Mouse (Mus musculus) myocyte (in vitro differentiated cells): ENCODE data around the gene Sycp2l. TPM values are rescaled to one million over a fixed set of nuclear protein-coding genes. Genes with fewer than 3 reads are reported as not detected.

Source experiments
- H3K27me3 ChIP-seq: one replicate; pipeline ENCODE4 v1.6.1; 2011; ENCODE audit not compliant: control insufficient read depth, insufficient read depth, insufficient read length
- H3K36me3 ChIP-seq: one replicate; pipeline ENCODE4 v1.6.1; 2011; ENCODE audit not compliant: control insufficient read depth, insufficient read depth
- H3K4me2 ChIP-seq: one replicate; pipeline ENCODE4 v1.6.1; 2011; ENCODE audit warnings: low read depth, control low read depth
- H3K4me3 ChIP-seq: one replicate; pipeline ENCODE4 v1.5.1; 2011; ENCODE audit warnings: mild to moderate bottlenecking, control low read depth, moderate library complexity
- H3K79me2 ChIP-seq: one replicate; pipeline ENCODE4 v1.6.1; 2011; ENCODE audit not compliant: control insufficient read depth, insufficient read depth
- H3ac ChIP-seq: one replicate; pipeline ENCODE4 v1.6.1; 2011; ENCODE audit not compliant: control insufficient read depth, insufficient read length
- CEBPB ChIP-seq: IDR thresholded peaks from 2 replicates; pipeline ENCODE4 v1.6.1; 2011; ENCODE audit warnings: mild to moderate bottlenecking, moderate library complexity; ENCODE audit not compliant: poor library complexity, insufficient read depth, severe bottlenecking
- E2F4 ChIP-seq: IDR thresholded peaks from one replicate; pipeline ENCODE4 v1.6.1; 2011; ENCODE audit warnings: mild to moderate bottlenecking, control low read depth, moderate library complexity; ENCODE audit not compliant: insufficient read depth
- MAX ChIP-seq: IDR thresholded peaks from one replicate; pipeline ENCODE4 v1.6.1; 2011; ENCODE audit warnings: low read depth, mild to moderate bottlenecking, control low read depth
- MYOD1 ChIP-seq, 3 experiments: IDR thresholded peaks; one replicate each; pipeline ENCODE4 v1.6.1; 2011; ENCODE audit warnings: control low read depth in 2 of 3, low read depth in 2 of 3, mild to moderate bottlenecking in 2 of 3, moderate library complexity in 1 of 3; ENCODE audit not compliant: insufficient read length in 2 of 3, control insufficient read depth in 1 of 3
- MYOG ChIP-seq, 3 experiments: IDR thresholded peaks; one replicate each; pipeline ENCODE4 v1.6.1; 2011; ENCODE audit warnings: control low read depth in 2 of 3, low read depth in 2 of 3, mild to moderate bottlenecking in 2 of 3; ENCODE audit not compliant: insufficient read length in 2 of 3, control insufficient read depth in 1 of 3, insufficient read depth in 1 of 3
- POLR2A ChIP-seq: IDR thresholded peaks from one replicate; pipeline ENCODE4 v1.6.1; 2011; ENCODE audit warnings: low read depth, mild to moderate bottlenecking, control low read depth, moderate library complexity; ENCODE audit not compliant: insufficient read length
- POLR2AphosphoS2 ChIP-seq: IDR thresholded peaks from one replicate; pipeline ENCODE4 v1.6.1; 2011; ENCODE audit warnings: low read depth, control low read depth; ENCODE audit not compliant: insufficient read length
- REST ChIP-seq: IDR thresholded peaks from one replicate; pipeline ENCODE4 v1.6.1; 2011; ENCODE audit warnings: mild to moderate bottlenecking, control low read depth, moderate library complexity; ENCODE audit not compliant: insufficient read depth, insufficient read length
- SRF ChIP-seq: IDR thresholded peaks from one replicate; pipeline ENCODE4 v1.6.1; 2011; ENCODE audit warnings: low read depth; ENCODE audit not compliant: control insufficient read depth, insufficient read length
- TCF12 ChIP-seq: IDR thresholded peaks from one replicate; pipeline ENCODE4 v1.6.1; 2011; ENCODE audit warnings: mild to moderate bottlenecking, control low read depth; ENCODE audit not compliant: poor library complexity, insufficient read depth, severe bottlenecking
- TCF3 ChIP-seq: IDR thresholded peaks from one replicate; pipeline ENCODE4 v1.6.1; 2011; ENCODE audit warnings: low read depth, control low read depth; ENCODE audit not compliant: insufficient read length
- USF1 ChIP-seq: IDR thresholded peaks from one replicate; pipeline ENCODE4 v1.6.1; 2011; ENCODE audit warnings: low read depth, mild to moderate bottlenecking, control low read depth, moderate library complexity
- polyA plus RNA-seq: library from polyadenylated mRNA; unstranded; fragments of >200 nt; fragmentation: generic; extraction: Trizol; gene quantifications from one replicate; pipeline ENCODE4 v1.2.1, GENCODE M21; 2012; ENCODE audit warnings: missing spikeins

Gene Sycp2l
- polyA plus RNA-seq, 1 experiment, result not detected

DNA sequence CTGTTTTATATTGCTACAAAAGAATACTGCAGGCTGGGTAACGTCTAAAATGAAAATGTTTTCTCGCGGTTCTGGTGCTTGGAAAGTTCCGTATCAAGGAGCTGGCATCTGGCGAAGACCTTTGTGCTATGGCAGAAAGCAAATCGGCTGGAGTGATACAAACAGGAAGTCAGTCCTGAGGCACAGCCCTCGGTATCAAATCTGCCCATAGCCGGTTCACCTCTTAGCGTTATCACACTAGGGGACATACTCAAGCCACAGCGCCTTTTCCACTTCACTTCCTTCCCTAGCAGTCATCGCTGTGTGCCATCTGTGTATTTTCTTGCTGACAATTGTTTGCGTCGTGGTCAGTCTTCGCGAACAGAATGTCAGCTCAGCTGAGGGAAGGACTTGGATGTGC lies 15.8 kb upstream of the Sycp2l start:
- TF ChIP-seq USF1, result no peak
- TF ChIP-seq E2F4, result no peak
- TF ChIP-seq REST, result no peak
- no peak for TF ChIP-seq TCF3
- TF ChIP-seq POLR2AphosphoS2, result no peak
- no peak for TF ChIP-seq TCF12
- no peak for TF ChIP-seq SRF
- no peak overlapping the region for H3K4me2 ChIP-seq
- no peak overlapping the region for H3ac ChIP-seq
- peaks cover 14% of the 10 kb centered on the region for H3K27me3 ChIP-seq
- no peaks in the 10 kb centered on the region for H3K79me2 ChIP-seq
- no peaks in the 10 kb centered on the region for H3K36me3 ChIP-seq
- H3K4me3 ChIP-seq, result no peak overlapping the region

DNA sequence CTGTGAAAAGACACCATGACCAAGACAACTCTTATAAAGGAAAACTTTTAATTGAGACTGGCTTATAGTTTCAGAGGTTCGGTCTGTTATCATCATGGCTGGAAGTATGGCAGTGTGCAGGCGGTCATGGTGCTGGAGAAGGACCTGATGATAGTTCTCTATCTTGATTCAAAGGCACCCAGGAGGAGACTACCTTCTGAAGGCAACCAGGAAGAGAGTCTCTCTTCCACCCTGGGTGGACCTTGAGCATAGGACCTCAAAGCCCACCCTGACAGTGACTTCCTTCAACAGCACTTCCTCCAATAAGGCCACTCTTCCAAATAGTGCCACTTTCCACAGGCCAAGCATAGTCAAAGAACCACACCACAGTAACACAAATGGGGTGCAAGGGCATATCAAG lies 14.1 kb upstream of the Sycp2l start:
- Histone ChIP-seq H3K36me3 (no peaks in the 10 kb centered on the region), H3ac (no peak overlapping the region), H3K4me2 (no peak overlapping the region), H3K4me3 (no peak overlapping the region), H3K27me3 (peaks cover 16% of the 10 kb centered on the region), H3K79me2 (no peaks in the 10 kb centered on the region)
- no peak for TF ChIP-seq CEBPB
- no peak for TF ChIP-seq POLR2A
- no peak for TF ChIP-seq POLR2AphosphoS2
- no peak for TF ChIP-seq MAX
- no peak for TF ChIP-seq E2F4
- no peak for TF ChIP-seq SRF
- no peak for TF ChIP-seq REST
- TF ChIP-seq USF1, result no peak
- TF ChIP-seq MYOG (IDR thresholded peaks at IDR 0.05; ENCODE audit: control insufficient read depth in 1 of 3, insufficient read depth in 1 of 3, insufficient read length in 2 of 3, low read depth in 2 of 3), result no peak
- no peak for TF ChIP-seq TCF3
- no peak for TF ChIP-seq MYOD1 (IDR thresholded peaks at IDR 0.05; ENCODE audit: control insufficient read depth in 1 of 3, insufficient read length in 2 of 3, low read depth in 2 of 3)
- TF ChIP-seq TCF12, result no peak

GRCm38 (mm10) chr13:41103841-41104525 lies 10.1 kb upstream of the Sycp2l start:
- Histone ChIP-seq H3K36me3 (no peaks in the 10 kb centered on the region), H3K27me3 (peaks cover 24% of the 10 kb centered on the region), H3K4me2 (no peak overlapping the region), H3ac (no peak overlapping the region), H3K4me3 (no peak overlapping the region), H3K79me2 (no peaks in the 10 kb centered on the region)
- TF ChIP-seq USF1, result no peak
- no peak for TF ChIP-seq REST
- TF ChIP-seq MAX, result no peak
- TF ChIP-seq TCF12, result no peak
- TF ChIP-seq E2F4, result no peak
- no peak for TF ChIP-seq MYOG (IDR thresholded peaks at IDR 0.05; ENCODE audit: control insufficient read depth in 1 of 3, insufficient read depth in 1 of 3, insufficient read length in 2 of 3, low read depth in 2 of 3)
- TF ChIP-seq TCF3, result no peak
- TF ChIP-seq MYOD1 (IDR thresholded peaks at IDR 0.05; ENCODE audit: control insufficient read depth in 1 of 3, insufficient read length in 2 of 3, low read depth in 2 of 3), result no peak
- TF ChIP-seq POLR2A, result no peak
- TF ChIP-seq CEBPB, result no peak
- no peak for TF ChIP-seq SRF
- TF ChIP-seq POLR2AphosphoS2, result no peak

- TF ChIP-seq SRF, result no peak
- no peak for TF ChIP-seq E2F4
- no peak for TF ChIP-seq MYOD1 (IDR thresholded peaks at IDR 0.05; ENCODE audit: control insufficient read depth in 1 of 3, insufficient read length in 2 of 3, low read depth in 2 of 3)
- TF ChIP-seq TCF3, result no peak
- no peak for TF ChIP-seq POLR2AphosphoS2
- no peak for TF ChIP-seq MAX
- TF ChIP-seq CEBPB, result no peak
- TF ChIP-seq REST, result no peak
- no peak for TF ChIP-seq MYOG (IDR thresholded peaks at IDR 0.05; ENCODE audit: control insufficient read depth in 1 of 3, insufficient read depth in 1 of 3, insufficient read length in 2 of 3, low read depth in 2 of 3)
- TF ChIP-seq USF1, result no peak
- TF ChIP-seq TCF12, result no peak
- no peak for TF ChIP-seq POLR2A
- H3K79me2 ChIP-seq, result no peaks in the 10 kb centered on the region
- H3ac ChIP-seq, result no peak overlapping the region
- H3K36me3 ChIP-seq, result no peaks in the 10 kb centered on the region
- H3K27me3 ChIP-seq, result peaks cover 29% of the 10 kb centered on the region
- no peak overlapping the region for H3K4me2 ChIP-seq
- H3K4me3 ChIP-seq, result no peak overlapping the region
These were observed 8.6 kb upstream of the Sycp2l start for GRCm38 (mm10) chr13:41105541-41105940.
